Mouse (Mus musculus) liver, adult 2 months (tissue): Measurements from ENCODE around the gene Fam50b.

Experiments
- CTCF ChIP-seq: fragments of 200-500 bp; IDR thresholded peaks from 2 replicates; pipeline ENCODE4 v1.5.1; 2011; ENCODE audit warnings: low read depth, low read length, control low read depth
- POLR2A ChIP-seq: fragments of 200-500 bp; IDR thresholded peaks from 2 replicates; pipeline ENCODE4 v1.6.1; 2011; ENCODE audit warnings: low read length, control low read depth; ENCODE audit not compliant: insufficient read depth; ENCODE audit errors: extremely low read depth

DNA sequence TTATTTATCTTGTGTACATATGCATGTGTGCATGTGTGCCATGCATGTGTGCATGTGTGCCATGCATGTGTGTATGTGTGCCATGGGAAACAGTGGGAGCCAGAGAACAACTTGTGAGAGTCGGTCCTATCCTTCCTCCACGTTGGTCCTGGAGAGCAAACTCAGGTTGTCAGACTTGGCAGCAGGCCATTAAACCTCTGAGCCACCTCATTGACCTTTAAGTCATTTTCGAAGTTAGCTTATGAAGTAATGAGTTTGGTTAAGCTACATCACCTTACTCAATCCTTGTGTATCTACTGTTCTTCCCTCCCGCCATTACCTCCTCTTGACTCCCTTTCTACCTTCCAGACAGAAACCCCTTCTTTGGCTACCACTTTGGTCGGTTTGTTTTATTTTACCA, 30.6 kb downstream of the Fam50b start:
- TF ChIP-seq CTCF (no peak), POLR2A (no peak)
